Mouse (Mus musculus) bone marrow, adult 2 months (tissue): ENCODE data around the gene 2310022A10Rik.

Experiments
- CTCF ChIP-seq: fragments of 200-500 bp; IDR thresholded peaks from 2 replicates; pipeline ENCODE4 v1.5.1; 2011; ENCODE audit warnings: low read length, control low read depth; ENCODE audit not compliant: control insufficient read depth, insufficient read depth
- POLR2A ChIP-seq: fragments of 200-500 bp; IDR thresholded peaks from 2 replicates; pipeline ENCODE4 v1.6.1; 2011; ENCODE audit warnings: low read depth, mild to moderate bottlenecking, control low read depth, low read length, borderline replicate concordance; ENCODE audit not compliant: control insufficient read depth

GRCm38 (mm10) chr7:27514961-27515360 is 38.1 kb upstream of the 2310022A10Rik start:
- TF ChIP-seq CTCF (no peak), POLR2A (no peak)
